Mouse (Mus musculus): Measurements from ENCODE around the gene Pex16. TPM values are rescaled to one million over a fixed set of nuclear protein-coding genes. Genes with fewer than 3 reads are reported as not detected.

The Pex16 gene
- 21.5 and 22.4 TPM in 2 replicates for polyA plus RNA-seq (2014; fragmentation: Nextera tagmentation; extraction: Ambion mirVana)

DNA sequence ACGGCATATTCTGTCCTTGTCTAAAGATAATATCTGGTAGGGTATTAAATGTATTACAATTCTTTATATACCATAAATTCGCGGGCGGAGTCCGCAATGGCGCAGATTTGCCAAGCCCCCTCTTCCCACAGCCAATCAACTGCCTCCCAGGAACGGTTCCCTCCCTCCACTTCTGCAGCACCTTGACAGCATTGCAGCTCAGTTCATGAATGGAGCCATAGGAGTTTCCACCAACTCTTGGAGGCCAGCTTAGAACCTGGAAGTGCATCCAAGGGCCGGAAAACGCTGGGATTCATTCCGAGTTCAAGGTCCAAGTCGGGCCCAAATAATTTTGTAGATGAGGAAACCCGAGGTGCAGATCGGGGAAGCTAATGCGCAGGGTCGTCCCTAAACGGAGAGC, at the start of gene Pex16, which contains the start of gene Large2:
Gene Pex16 (plus strand): TSS at position 163 of the 400 bp plus-strand sequence.
Gene Large2 (minus strand): TSS at position 356 of the 400 bp plus-strand sequence.
- Histone ChIP-seq H3K36me3 (ENCODE audit: control insufficient read depth, insufficient read depth, low read length) (peaks cover 3% of the 10 kb centered on the region), H3K4me2 (ENCODE audit: low read depth) (peak within 1 kb of the TSS; percentile 74), H3K27ac (ENCODE audit: low read depth, low read length) (peak within 1 kb of the TSS; percentile 63), H3K9ac (ENCODE audit: low read length) (peak within 1 kb of the TSS; percentile 55), H3K4me1 (ENCODE audit: control insufficient read depth, insufficient read depth, low read length) (peaks cover 23% of the 10 kb centered on the region), H3K4me3 (ENCODE audit: low read depth, low read length) (peak within 1 kb of the TSS; percentile 59), H3K27me3 (ENCODE audit: control insufficient read depth, insufficient read depth, low read length) (peaks cover 9% of the 10 kb centered on the region), H3K9me3 (ENCODE audit: control insufficient read depth, low read length) (no peaks in the 10 kb centered on the region)
- 3% methylated on average over 16 of the region's 16 CpGs for WGBS
- DNase-seq (ENCODE audit: low spot score) (peak; percentile 40), ATAC-seq (ENCODE audit: insufficient read depth, low FRiP score, low TSS enrichment) (no peak)

GRCm38 (mm10) chr2:92325676-92326075, 48.8 kb upstream of the Pex16 start:
- Histone ChIP-seq H3K9me3 (ENCODE audit: control insufficient read depth, low read length) (no peaks in the 10 kb centered on the region), H3K4me1 (ENCODE audit: control insufficient read depth, insufficient read depth, low read length) (no peaks in the 10 kb centered on the region), H3K27ac (ENCODE audit: low read depth, low read length) (no peak overlapping the region), H3K4me2 (ENCODE audit: low read depth) (no peak overlapping the region), H3K4me3 (ENCODE audit: low read depth, low read length) (no peak overlapping the region), H3K27me3 (ENCODE audit: control insufficient read depth, insufficient read depth, low read length) (no peaks in the 10 kb centered on the region), H3K36me3 (ENCODE audit: control insufficient read depth, insufficient read depth, low read length) (peaks cover 5% of the 10 kb centered on the region; the same call in 1 of the 2 replicates), H3K9ac (ENCODE audit: low read length) (no peak overlapping the region)
- DNase-seq (ENCODE audit: low spot score) = no peak
- 81% methylated on average over 7 of the region's 7 CpGs for WGBS
- ATAC-seq (ENCODE audit: insufficient read depth, low FRiP score, low TSS enrichment) = no peak

GRCm38 (mm10) chr2:92326221-92326620, 48.3 kb upstream of the Pex16 start:
- Histone ChIP-seq H3K27ac (ENCODE audit: low read depth, low read length) (no peak overlapping the region), H3K4me2 (ENCODE audit: low read depth) (no peak overlapping the region), H3K4me3 (ENCODE audit: low read depth, low read length) (no peak overlapping the region), H3K27me3 (ENCODE audit: control insufficient read depth, insufficient read depth, low read length) (no peaks in the 10 kb centered on the region), H3K36me3 (ENCODE audit: control insufficient read depth, insufficient read depth, low read length) (peaks cover 5% of the 10 kb centered on the region; the same call in 1 of the 2 replicates), H3K9ac (ENCODE audit: low read length) (no peak overlapping the region), H3K9me3 (ENCODE audit: control insufficient read depth, low read length) (no peaks in the 10 kb centered on the region), H3K4me1 (ENCODE audit: control insufficient read depth, insufficient read depth, low read length) (no peaks in the 10 kb centered on the region)
- WGBS = 55% methylated on average over 1 of the region's 1 CpGs
- DNase-seq (ENCODE audit: low spot score) (no peak), ATAC-seq (ENCODE audit: insufficient read depth, low FRiP score, low TSS enrichment) (no peak)

- WGBS = 94% methylated on average over 4 of the region's 4 CpGs
- DNase-seq (ENCODE audit: low spot score) (no peak), ATAC-seq (ENCODE audit: insufficient read depth, low FRiP score, low TSS enrichment) (no peak)
Observed at GRCm38 (mm10) chr2:92327601-92328000, 46.9 kb upstream of the Pex16 start.

GRCm38 (mm10) chr2:92328206-92328605, 46.3 kb upstream of the Pex16 start:
- H3K9ac ChIP-seq (ENCODE audit: low read length) = no peak overlapping the region
- no peak overlapping the region for H3K27ac ChIP-seq (ENCODE audit: low read depth, low read length)
- H3K4me3 ChIP-seq (ENCODE audit: low read depth, low read length) = no peak overlapping the region
- H3K4me1 ChIP-seq (ENCODE audit: control insufficient read depth, insufficient read depth, low read length) = no peaks in the 10 kb centered on the region
- ATAC-seq (ENCODE audit: insufficient read depth, low FRiP score, low TSS enrichment) (no peak), DNase-seq (ENCODE audit: low spot score) (no peak)
- no peaks in the 10 kb centered on the region for H3K27me3 ChIP-seq (ENCODE audit: control insufficient read depth, insufficient read depth, low read length)
- peaks cover 2% of the 10 kb centered on the region; the same call in 1 of the 2 replicates for H3K36me3 ChIP-seq (ENCODE audit: control insufficient read depth, insufficient read depth, low read length)
- no peak overlapping the region for H3K4me2 ChIP-seq (ENCODE audit: low read depth)
- no peaks in the 10 kb centered on the region for H3K9me3 ChIP-seq (ENCODE audit: control insufficient read depth, low read length)
- WGBS = 91% methylated on average over 8 of the region's 8 CpGs

More at GRCm38 (mm10) chr2:92327601-92328000, 46.9 kb upstream of the Pex16 start:
- Histone ChIP-seq H3K4me3 (ENCODE audit: low read depth, low read length) (no peak overlapping the region), H3K4me2 (ENCODE audit: low read depth) (no peak overlapping the region), H3K9me3 (ENCODE audit: control insufficient read depth, low read length) (no peaks in the 10 kb centered on the region), H3K27me3 (ENCODE audit: control insufficient read depth, insufficient read depth, low read length) (no peaks in the 10 kb centered on the region), H3K27ac (ENCODE audit: low read depth, low read length) (no peak overlapping the region), H3K4me1 (ENCODE audit: control insufficient read depth, insufficient read depth, low read length) (no peaks in the 10 kb centered on the region), H3K36me3 (ENCODE audit: control insufficient read depth, insufficient read depth, low read length) (peaks cover 2% of the 10 kb centered on the region; the same call in 1 of the 2 replicates), H3K9ac (ENCODE audit: low read length) (no peak overlapping the region)

DNA sequence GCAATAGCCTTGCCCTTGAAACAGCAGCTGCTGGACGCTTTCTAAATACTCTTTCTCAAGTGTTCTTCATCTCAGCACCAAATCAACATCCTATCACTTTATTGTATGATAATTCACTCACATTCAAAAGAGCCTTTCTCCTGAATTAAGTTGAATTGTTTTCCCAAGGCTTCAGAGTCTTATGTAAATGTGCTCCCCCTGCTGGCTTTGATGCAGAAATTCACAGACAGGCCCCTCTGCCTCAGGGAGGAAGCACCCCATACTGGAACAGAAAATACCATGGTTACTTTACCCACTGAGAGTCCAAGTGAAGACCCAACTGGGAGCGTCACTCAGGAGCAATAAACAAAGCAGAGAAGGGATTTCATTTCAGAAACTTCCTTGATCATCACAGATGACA, 43.6 kb upstream of the Pex16 start:
- DNase-seq (ENCODE audit: low spot score) (peak; percentile 17), ATAC-seq (ENCODE audit: insufficient read depth, low FRiP score, low TSS enrichment) (no peak)
- H3K9me3 ChIP-seq (ENCODE audit: control insufficient read depth, low read length) = no peaks in the 10 kb centered on the region
- no peak overlapping the region for H3K4me3 ChIP-seq (ENCODE audit: low read depth, low read length)
- H3K27ac ChIP-seq (ENCODE audit: low read depth, low read length) = no peak overlapping the region
- no peak overlapping the region for H3K9ac ChIP-seq (ENCODE audit: low read length)
- no peaks in the 10 kb centered on the region for H3K27me3 ChIP-seq (ENCODE audit: control insufficient read depth, insufficient read depth, low read length)
- no peak overlapping the region for H3K4me2 ChIP-seq (ENCODE audit: low read depth)
- WGBS = 39% methylated on average over 2 of the region's 2 CpGs
- no peaks in the 10 kb centered on the region for H3K4me1 ChIP-seq (ENCODE audit: control insufficient read depth, insufficient read depth, low read length)
- H3K36me3 ChIP-seq (ENCODE audit: control insufficient read depth, insufficient read depth, low read length) = peaks cover 4% of the 10 kb centered on the region

DNA sequence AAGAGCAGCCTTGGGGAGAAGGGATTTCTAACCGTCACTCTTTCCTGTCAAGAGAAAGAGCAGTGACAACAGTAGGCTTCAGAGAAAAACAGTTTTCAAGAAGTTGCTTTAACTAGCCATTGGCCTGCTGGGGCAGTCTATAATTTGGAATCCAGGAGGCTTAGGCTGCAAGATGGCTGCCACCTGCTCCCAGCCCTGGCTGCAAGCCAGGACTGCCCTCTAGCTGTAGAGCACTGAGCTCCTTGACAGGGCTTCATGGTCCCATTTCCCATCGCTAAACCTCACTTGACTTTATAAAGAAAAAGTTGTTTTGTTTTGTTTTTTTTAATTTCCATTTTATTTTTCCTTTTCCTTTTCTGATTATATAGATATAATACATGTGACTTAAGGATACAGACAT, 43.1 kb upstream of the Pex16 start:
- H3K9ac ChIP-seq (ENCODE audit: low read length) = no peak overlapping the region
- no peak for ATAC-seq (ENCODE audit: insufficient read depth, low FRiP score, low TSS enrichment)
- H3K4me1 ChIP-seq (ENCODE audit: control insufficient read depth, insufficient read depth, low read length) = no peaks in the 10 kb centered on the region
- H3K27ac ChIP-seq (ENCODE audit: low read depth, low read length) = no peak overlapping the region
- peak; percentile 16 for DNase-seq (ENCODE audit: low spot score)
- H3K27me3 ChIP-seq (ENCODE audit: control insufficient read depth, insufficient read depth, low read length) = no peaks in the 10 kb centered on the region
- H3K36me3 ChIP-seq (ENCODE audit: control insufficient read depth, insufficient read depth, low read length) = peaks cover 4% of the 10 kb centered on the region
- WGBS = 87% methylated on average over 2 of the region's 2 CpGs
- no peaks in the 10 kb centered on the region for H3K9me3 ChIP-seq (ENCODE audit: control insufficient read depth, low read length)
- no peak overlapping the region for H3K4me2 ChIP-seq (ENCODE audit: low read depth)
- H3K4me3 ChIP-seq (ENCODE audit: low read depth, low read length) = no peak overlapping the region

DNA sequence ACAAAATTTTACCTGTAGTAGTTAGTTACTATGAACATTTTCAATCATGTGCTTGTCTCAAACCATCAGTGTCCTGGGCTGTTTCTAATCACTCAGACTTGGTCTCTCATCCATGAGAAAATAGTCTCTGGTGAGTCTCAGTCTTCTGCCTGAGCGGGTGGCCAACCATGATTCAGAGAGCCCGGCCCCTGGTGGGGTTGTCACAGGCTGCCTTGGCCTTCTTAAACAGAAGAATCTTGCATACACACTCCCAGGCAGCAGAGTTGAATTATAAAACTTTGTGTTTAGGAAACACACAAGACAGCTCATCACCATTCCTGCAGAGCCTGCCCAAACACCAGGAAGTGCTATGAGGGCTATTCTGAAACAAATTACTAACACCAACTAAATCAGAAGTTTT, 42.6 kb upstream of the Pex16 start:
- WGBS = 93% methylated on average over 2 of the region's 2 CpGs
- no peak overlapping the region for H3K27ac ChIP-seq (ENCODE audit: low read depth, low read length)
- no peaks in the 10 kb centered on the region for H3K27me3 ChIP-seq (ENCODE audit: control insufficient read depth, insufficient read depth, low read length)
- no peaks in the 10 kb centered on the region for H3K9me3 ChIP-seq (ENCODE audit: control insufficient read depth, low read length)
- H3K4me3 ChIP-seq (ENCODE audit: low read depth, low read length) = no peak overlapping the region
- peaks cover 4% of the 10 kb centered on the region for H3K36me3 ChIP-seq (ENCODE audit: control insufficient read depth, insufficient read depth, low read length)
- no peak overlapping the region for H3K4me2 ChIP-seq (ENCODE audit: low read depth)
- no peak overlapping the region for H3K9ac ChIP-seq (ENCODE audit: low read length)
- H3K4me1 ChIP-seq (ENCODE audit: control insufficient read depth, insufficient read depth, low read length) = no peaks in the 10 kb centered on the region
- no peak for DNase-seq (ENCODE audit: low spot score)
- ATAC-seq (ENCODE audit: insufficient read depth, low FRiP score, low TSS enrichment) = no peak

DNA sequence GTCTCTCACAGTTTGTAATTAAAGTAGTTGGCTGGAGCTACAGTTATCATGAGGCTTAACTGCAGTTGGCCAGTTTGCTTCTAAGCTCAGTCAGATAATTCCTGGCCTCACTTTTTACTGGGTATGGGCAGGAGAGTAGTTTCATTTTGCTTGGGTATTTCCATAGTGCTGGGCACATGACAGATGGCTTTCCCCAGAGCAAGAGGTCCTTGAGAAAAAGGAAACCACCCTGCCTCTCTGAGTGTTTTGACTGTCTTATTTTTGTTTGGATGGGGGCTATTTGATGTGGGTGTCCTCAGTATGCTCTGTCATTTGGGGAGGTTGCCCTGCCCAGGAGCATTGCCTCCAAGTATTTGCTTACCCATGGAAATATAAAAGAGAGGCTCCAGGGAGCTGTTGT, 32.1 kb upstream of the Pex16 start:
- H3K36me3 ChIP-seq (ENCODE audit: control insufficient read depth, insufficient read depth, low read length) = no peaks in the 10 kb centered on the region; the same call in 1 of the 2 replicates
- no peak for DNase-seq (ENCODE audit: low spot score)
- no peaks in the 10 kb centered on the region for H3K9me3 ChIP-seq (ENCODE audit: control insufficient read depth, low read length)
- H3K27ac ChIP-seq (ENCODE audit: low read depth, low read length) = no peak overlapping the region
- ATAC-seq (ENCODE audit: insufficient read depth, low FRiP score, low TSS enrichment) = no peak
- no peak overlapping the region for H3K4me3 ChIP-seq (ENCODE audit: low read depth, low read length)
- no peaks in the 10 kb centered on the region for H3K27me3 ChIP-seq (ENCODE audit: control insufficient read depth, insufficient read depth, low read length)
- H3K9ac ChIP-seq (ENCODE audit: low read length) = no peak overlapping the region
- no peak overlapping the region for H3K4me2 ChIP-seq (ENCODE audit: low read depth)
- H3K4me1 ChIP-seq (ENCODE audit: control insufficient read depth, insufficient read depth, low read length) = no peaks in the 10 kb centered on the region
